ENCODE assay signal across 12 mouse cellular contexts in the genomic region with DNA sequence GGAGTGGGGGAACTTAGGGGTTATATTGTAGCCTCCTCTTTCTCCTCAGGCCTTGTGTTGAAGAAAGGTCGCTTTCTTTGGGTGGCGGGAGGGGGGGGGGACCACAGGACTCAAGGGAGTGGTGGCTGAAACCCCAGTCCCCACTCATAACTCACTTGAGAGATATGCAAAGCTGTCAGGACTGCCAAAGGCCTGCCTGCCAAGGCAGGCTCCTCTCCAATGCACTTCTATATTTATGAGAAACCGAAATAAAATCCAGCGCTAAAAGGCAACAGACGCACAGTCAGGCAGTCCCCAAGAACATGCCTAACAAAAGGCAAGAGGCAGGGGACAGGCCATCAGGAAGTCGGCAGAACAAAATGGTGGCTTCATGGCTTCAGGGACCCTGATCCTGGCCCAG.
DNase-seq lines count a peak whose midpoint lies in the region; ATAC-seq and TF ChIP-seq lines count a peak whose summit lies in the region.
"Had no signal": no experiment of that assay in that cellular context is flagged by ENCODE, and none has a peak within 500 bp of the region (broad histone marks: within the 10 kb centered on the region; RNA-seq: fewer than 3 reads in every experiment).

No protein-coding gene starts in this region.

- intact Hi-C loops in heart, postnatal 10 days (cut with DNase I), result no loop called here

- H3K9me3 ChIP-seq in heart, embryonic 11.5 days (replicated peaks; ENCODE audit: control insufficient read depth, low read length), result 0 out of 2 replicates have a peak, but pooled peaks cover 2% of the 10 kb centered on the region
- H3K9me3 ChIP-seq: intestine, embryonic 15.5 days had no signal

- no peak for ATAC-seq in heart, embryonic 11.5 days (replicated peaks; ENCODE audit: insufficient number of reproducible peaks, low FRiP score, low TSS enrichment)
- ATAC-seq: intestine, embryonic 15.5 days had no signal

- H3K27ac ChIP-seq in heart, embryonic 11.5 days (ENCODE audit: low read depth, low read length), result no peak overlapping the region
- H3K27ac ChIP-seq in embryonic fibroblast, embryonic 13.5 days (ENCODE audit: insufficient read depth, low read length), result peak overlapping the region; percentile 76; the same call in 1 of the 2 replicates
- H3K27ac ChIP-seq: intestine, embryonic 15.5 days had no signal

- DNase-seq in heart, adult 18-20 months, result peak; percentile 57 to 61
- DNase-seq in lung, postnatal 10 days, result peak; percentile 46
- no peak for DNase-seq in lung, postnatal 4 days
- peak; percentile 40 to 55 for DNase-seq in heart, postnatal 10 days
- no peak for DNase-seq in thymus, adult 18-20 months
- DNase-seq in c-Kit-positive CD71-positive TER-119-positive erythroid progenitor cells, embryonic 14.5 days (ENCODE audit: low spot score), result no peak
- DNase-seq: cerebellum, postnatal 14 days had no signal

- H3K27me3 ChIP-seq in heart, embryonic 11.5 days (ENCODE audit: control insufficient read depth, insufficient read depth, low read length), result no peaks in the 10 kb centered on the region
- H3K27me3 ChIP-seq: intestine, embryonic 15.5 days; megakaryocyte, embryonic 14.5 days had no signal

- TF ChIP-seq CTCF in embryonic fibroblast, embryonic 13.5 days (IDR thresholded peaks at IDR 0.05; ENCODE audit: borderline replicate concordance, insufficient read depth, low read length), result no peak

- H3K4me3 ChIP-seq in heart, embryonic 11.5 days (ENCODE audit: low read depth, low read length), result no peak overlapping the region
- no peak overlapping the region for H3K4me3 ChIP-seq in embryonic fibroblast, embryonic 13.5 days (ENCODE audit: insufficient read depth, low read length)
- H3K4me3 ChIP-seq: intestine, embryonic 15.5 days; megakaryocyte, embryonic 14.5 days had no signal

- WGBS in heart, embryonic 11.5 days (ENCODE audit: insufficient replicate concordance), result 90% methylated on average over 6 of the region's 6 CpGs

- no peaks in the 10 kb centered on the region for H3K36me3 ChIP-seq in heart, embryonic 11.5 days (ENCODE audit: control insufficient read depth, insufficient read depth, low read length)
- H3K36me3 ChIP-seq: intestine, embryonic 15.5 days had no signal

- no peak overlapping the region for H3K9ac ChIP-seq in heart, embryonic 11.5 days (ENCODE audit: low read depth, low read length)
- H3K9ac ChIP-seq: intestine, embryonic 15.5 days had no signal

- TF ChIP-seq POLR2A in embryonic fibroblast, embryonic 13.5 days (IDR thresholded peaks at IDR 0.05; ENCODE audit: low read depth, low read length), result no peak

- H3K4me2 ChIP-seq in heart, embryonic 11.5 days, result no peak overlapping the region
- H3K4me2 ChIP-seq: intestine, embryonic 15.5 days; liver, embryonic 11.5 days had no signal

- H3K4me1 ChIP-seq in heart, embryonic 11.5 days (ENCODE audit: control insufficient read depth, insufficient read depth, low read length), result no peaks in the 10 kb centered on the region
- H3K4me1 ChIP-seq in embryonic fibroblast, embryonic 13.5 days (ENCODE audit: control insufficient read depth, insufficient read depth, low read length), result 0 out of 2 replicates have a peak, but pooled peaks cover 2% of the 10 kb centered on the region
- H3K4me1 ChIP-seq: intestine, embryonic 15.5 days; megakaryocyte, embryonic 14.5 days had no signal

Comparison
In these comparisons a context has a peak if more than half of its experiments do, and no peak if none do; other contexts are left out.
1. DNase-seq: peak in heart, adult 18-20 months (2 of 2), lung, postnatal 10 days (single experiment) and heart, postnatal 10 days (2 of 2); none in lung, postnatal 4 days (0 of 2), thymus, adult 18-20 months (0 of 2) and c-Kit-positive CD71-positive TER-119-positive erythroid progenitor cells, embryonic 14.5 days (single experiment).